Mouse (Mus musculus): ENCODE measurements around the gene Nipsnap3a. TPM values are rescaled to one million over a fixed set of nuclear protein-coding genes. Genes with fewer than 3 reads are reported as not detected.

The Nipsnap3a gene
- not detected for total RNA-seq (2022)

- DNase-seq (ENCODE audit: low spot score in 2 of 2) = no peak
These were observed at the start of gene Nipsnap3a for GRCm38 (mm10) chr4:52989248-52989647. TSS of gene Nipsnap3a (plus strand) at chr4:52989272.

GRCm38 (mm10) chr4:52946665-52947064 is 42.4 kb upstream of the Nipsnap3a start:
- no peak for DNase-seq (ENCODE audit: low spot score in 2 of 2)

- no peak for DNase-seq (ENCODE audit: low spot score in 2 of 2)
These were observed 40.1 kb upstream of the Nipsnap3a start for GRCm38 (mm10) chr4:52949005-52949404.

GRCm38 (mm10) chr4:52958693-52959092 is 30.4 kb upstream of the Nipsnap3a start:
- DNase-seq (ENCODE audit: low spot score in 2 of 2) = no peak

GRCm38 (mm10) chr4:52964247-52964646 is 24.8 kb upstream of the Nipsnap3a start, which contains the start of gene Olfr270:
TSS of gene Olfr270 (plus strand) at chr4:52964547.
- DNase-seq (ENCODE audit: low spot score in 2 of 2) = no peak

GRCm38 (mm10) chr4:52985216-52985615 is 3.9 kb upstream of the Nipsnap3a start:
- DNase-seq (ENCODE audit: low spot score in 2 of 2) = no peak

- DNase-seq (ENCODE audit: low spot score in 2 of 2) = no peak
These were observed 2.8 kb upstream of the Nipsnap3a start for GRCm38 (mm10) chr4:52986266-52986665.

- DNase-seq (ENCODE audit: low spot score in 2 of 2) = peak in 1 of 2 experiments; percentile 24
These were observed 10.4 kb downstream of the Nipsnap3a start for GRCm38 (mm10) chr4:52999449-52999848.

- no peak for DNase-seq (ENCODE audit: low spot score in 2 of 2)
These were observed 11.1 kb downstream of the Nipsnap3a start for GRCm38 (mm10) chr4:53000154-53000553.

GRCm38 (mm10) chr4:53009183-53009582 is 20.1 kb downstream of the Nipsnap3a start:
- no peak for DNase-seq (ENCODE audit: low spot score in 2 of 2)

GRCm38 (mm10) chr4:53009871-53010270 is 20.8 kb downstream of the Nipsnap3a start:
- no peak for DNase-seq (ENCODE audit: low spot score in 2 of 2)

GRCm38 (mm10) chr4:53011732-53012361 is 22.8 kb downstream of the Nipsnap3a start, which contains the start of gene Nipsnap3b:
TSS of gene Nipsnap3b (plus strand) at chr4:53011880.
- peak; percentile 94 to 96 for DNase-seq (ENCODE audit: low spot score in 2 of 2)

- DNase-seq (ENCODE audit: low spot score in 2 of 2) = no peak
These were observed 25.3 kb downstream of the Nipsnap3a start for GRCm38 (mm10) chr4:53014421-53014820.

GRCm38 (mm10) chr4:53015024-53015423 is 26.0 kb downstream of the Nipsnap3a start:
- DNase-seq (ENCODE audit: low spot score in 2 of 2) = no peak

GRCm38 (mm10) chr4:53018392-53018791 is 29.3 kb downstream of the Nipsnap3a start:
- DNase-seq (ENCODE audit: low spot score in 2 of 2) = no peak

- DNase-seq (ENCODE audit: low spot score in 2 of 2) = no peak
These were observed 34.3 kb downstream of the Nipsnap3a start for GRCm38 (mm10) chr4:53023189-53023925.

- DNase-seq (ENCODE audit: low spot score in 2 of 2) = no peak
These were observed 35.3 kb downstream of the Nipsnap3a start for GRCm38 (mm10) chr4:53024397-53024796.

GRCm38 (mm10) chr4:53027811-53028210 is 38.7 kb downstream of the Nipsnap3a start:
- DNase-seq (ENCODE audit: low spot score in 2 of 2) = no peak

- no peak for DNase-seq (ENCODE audit: low spot score in 2 of 2)
These were observed 41.4 kb downstream of the Nipsnap3a start for GRCm38 (mm10) chr4:53030326-53030948.

GRCm38 (mm10) chr4:53043819-53044218 is 54.7 kb downstream of the Nipsnap3a start:
- DNase-seq (ENCODE audit: low spot score in 2 of 2) = no peak

- no peak for DNase-seq (ENCODE audit: low spot score in 2 of 2)
These were observed 56.7 kb downstream of the Nipsnap3a start for GRCm38 (mm10) chr4:53045807-53046206.
